Mouse (Mus musculus) megakaryocyte-erythroid progenitor cell, adult 5-6 weeks (primary cell): ENCODE data around the gene Atrnl1. TPM values are rescaled to one million over a fixed set of nuclear protein-coding genes. Genes with fewer than 3 reads are reported as not detected.

Experiments used
- ATAC-seq: replicated peaks from 2 replicates; pipeline ENCODE4 v1.8.0; 2016; ENCODE audit warnings: mild to moderate bottlenecking, inconsistent platforms; ENCODE audit not compliant: severe bottlenecking, poor library complexity, low FRiP score, low TSS enrichment
- total RNA-seq, 2 experiments: library from RNA; stranded (forward) in 1 of 2; stranded (reverse) in 1 of 2; fragments of 200-1000, 215-1000 nt in 1 of 2; fragments of >200 nt in 1 of 2; fragmentation: Nextera tagmentation in 1 of 2; gene quantifications; 2 replicates each; pipeline ENCODE4 v1.2.3; 2014 to 2017

The Atrnl1 gene
- total RNA-seq, 2 experiments from 2014 or later, result 1.4 to 1.7 TPM

DNA sequence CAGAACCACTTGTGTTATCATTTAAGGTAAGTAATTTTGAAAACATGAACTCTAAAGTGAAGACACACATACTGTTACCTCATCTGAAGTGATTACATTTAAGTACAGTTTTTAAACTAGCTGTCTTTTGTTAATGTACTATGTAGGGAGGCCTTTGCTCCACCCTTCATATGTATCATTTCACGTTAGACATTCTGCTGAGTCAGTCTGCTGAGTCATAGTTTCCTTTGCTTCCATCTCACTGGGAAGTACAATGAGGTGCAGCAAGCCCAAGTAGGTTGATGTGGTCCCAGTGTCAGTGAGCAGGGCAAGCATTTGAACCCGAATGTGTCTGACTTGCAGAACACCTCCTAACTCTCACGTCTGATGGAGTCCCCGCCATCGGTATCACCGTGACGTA lies 271.1 kb downstream of the Atrnl1 start:
- no peak for ATAC-seq

GRCm38 (mm10) chr19:57888871-57889270 lies 278.0 kb downstream of the Atrnl1 start:
- no peak for ATAC-seq

DNA sequence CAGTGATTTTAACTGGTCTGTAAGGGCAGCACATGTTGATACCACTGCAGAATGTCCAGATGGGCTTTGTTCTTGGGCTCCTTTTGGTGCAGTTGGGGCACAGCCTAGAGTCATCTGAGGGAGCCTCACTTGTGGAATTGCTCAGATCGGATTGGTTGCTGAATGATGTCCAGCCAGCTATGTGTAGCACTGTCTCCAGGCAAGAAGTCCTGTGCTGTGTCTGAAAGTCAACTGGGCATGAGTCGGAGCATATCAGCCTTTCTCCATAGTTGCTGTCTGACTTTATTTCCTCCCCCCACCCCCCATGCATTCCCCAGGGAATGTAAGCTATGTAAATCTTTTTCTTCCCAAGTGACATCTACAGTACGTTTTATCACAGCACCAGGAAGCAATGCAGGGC lies 278.9 kb downstream of the Atrnl1 start:
- no peak for ATAC-seq

DNA sequence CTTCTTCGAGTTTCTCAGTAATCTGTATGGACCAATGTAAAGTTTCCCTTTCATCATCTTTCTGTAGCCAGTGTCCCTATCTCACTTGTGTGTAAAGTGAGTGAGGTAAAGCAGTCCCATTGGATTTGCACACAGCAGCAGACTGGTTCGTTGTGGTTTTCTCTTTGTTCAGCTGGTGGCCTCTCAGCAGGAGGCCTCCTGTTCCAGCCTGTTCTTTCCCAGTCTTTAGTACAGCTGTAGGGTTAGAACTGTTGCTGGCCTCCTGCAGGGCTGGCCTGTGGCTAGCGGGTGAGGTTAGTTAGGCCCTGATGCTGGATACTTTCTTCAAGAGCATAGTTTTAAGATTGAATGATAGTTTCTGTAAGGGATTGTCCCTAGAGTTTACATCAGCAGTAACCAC lies 280.1 kb downstream of the Atrnl1 start:
- ATAC-seq, result no peak

GRCm38 (mm10) chr19:57894191-57894590 lies 283.4 kb downstream of the Atrnl1 start:
- peak; percentile 98 for ATAC-seq

DNA sequence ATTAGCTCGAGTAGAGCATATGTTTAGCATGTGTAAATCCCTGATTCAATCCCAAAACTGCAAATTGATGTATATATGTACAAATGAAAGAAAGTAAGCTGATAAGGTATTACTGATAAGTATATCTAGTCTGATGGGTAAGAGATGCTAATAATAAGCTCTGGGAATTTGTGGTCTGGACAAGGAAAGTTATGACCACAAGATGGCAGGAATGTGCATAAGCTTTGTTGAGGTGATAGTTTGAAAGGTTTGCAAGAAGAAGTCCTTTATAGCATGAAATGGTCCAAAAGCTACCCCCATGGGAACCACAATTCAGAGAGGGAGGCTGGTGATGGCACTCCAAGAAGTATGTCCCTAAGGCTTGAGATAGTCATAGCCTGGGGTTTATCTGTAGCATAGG lies 289.2 kb downstream of the Atrnl1 start:
- ATAC-seq, result 0 out of 2 replicates have a peak, but pooled peaks have one; percentile 18

GRCm38 (mm10) chr19:57909466-57909865 lies 298.6 kb downstream of the Atrnl1 start:
- ATAC-seq, result no peak

- ATAC-seq, result no peak
Measured at GRCm38 (mm10) chr19:57910650-57911049, 299.8 kb downstream of the Atrnl1 start.

- no peak for ATAC-seq
Measured at GRCm38 (mm10) chr19:57916325-57916724, 305.5 kb downstream of the Atrnl1 start.

DNA sequence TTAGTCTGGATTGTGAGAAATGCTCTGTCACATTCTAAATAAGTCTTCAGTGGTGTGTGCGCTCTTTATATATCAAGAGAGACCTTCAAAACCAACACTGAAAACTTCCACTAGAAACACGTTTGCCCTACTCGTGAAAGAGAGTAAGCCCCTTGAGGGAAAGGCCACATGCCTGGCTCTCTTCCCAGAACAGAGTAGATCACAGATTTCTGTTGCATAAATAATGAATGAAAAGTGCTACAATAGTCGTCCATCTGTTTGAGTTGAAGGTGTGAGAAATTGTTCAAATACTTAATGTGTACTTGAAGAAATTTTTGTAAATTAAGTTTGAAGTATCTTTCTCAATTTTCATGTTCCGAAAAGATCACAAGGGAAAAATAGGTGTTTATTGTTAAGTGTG lies 312.2 kb downstream of the Atrnl1 start:
- ATAC-seq, result no peak

- ATAC-seq, result no peak
Measured at GRCm38 (mm10) chr19:57924856-57925255, 314.0 kb downstream of the Atrnl1 start.

DNA sequence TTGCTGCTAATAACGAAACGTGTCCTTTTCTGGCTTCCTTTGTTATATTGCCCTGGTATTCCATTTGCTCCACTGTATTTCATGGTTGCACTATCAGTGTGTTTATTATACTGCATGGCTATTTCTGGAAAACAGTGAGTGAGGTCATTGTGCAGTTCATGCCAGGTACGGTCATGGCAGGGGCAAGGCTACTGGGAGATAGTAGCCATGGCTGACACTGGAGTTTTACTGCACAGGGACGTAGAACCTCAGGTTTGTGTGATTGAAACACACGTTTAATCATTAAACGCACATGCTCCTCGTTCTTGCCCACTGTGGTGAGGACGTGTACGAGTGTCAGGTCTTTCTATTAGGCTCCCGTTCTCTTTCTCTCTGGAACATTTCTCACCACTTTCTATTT lies 314.8 kb downstream of the Atrnl1 start:
- no peak for ATAC-seq

GRCm38 (mm10) chr19:57926164-57926860 lies 315.5 kb downstream of the Atrnl1 start:
- ATAC-seq, result peak; percentile 70

GRCm38 (mm10) chr19:57926941-57927471 lies 316.2 kb downstream of the Atrnl1 start:
- no peak for ATAC-seq

- peak; percentile 46 for ATAC-seq
Measured at GRCm38 (mm10) chr19:57927566-57928523, 317.0 kb downstream of the Atrnl1 start.

DNA sequence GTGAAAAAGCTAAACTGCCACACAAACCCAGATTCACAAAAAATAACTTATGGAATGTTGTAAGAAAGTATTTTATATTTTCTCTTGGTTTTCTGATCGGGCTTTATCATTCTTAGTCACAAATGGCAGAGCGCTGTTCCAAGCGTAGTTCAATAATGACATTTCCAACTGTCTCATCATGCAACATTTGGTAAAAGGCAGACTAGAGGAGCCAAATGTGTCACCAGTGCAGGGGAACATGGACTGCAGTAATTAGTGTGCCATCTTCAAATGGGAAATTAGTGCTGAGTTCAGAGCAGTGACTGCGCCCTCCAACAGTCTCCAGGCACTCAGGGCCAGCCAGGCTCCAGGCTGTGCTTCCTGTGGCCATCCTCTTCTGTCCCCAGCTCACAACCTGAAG lies 320.8 kb downstream of the Atrnl1 start:
- ATAC-seq, result no peak

DNA sequence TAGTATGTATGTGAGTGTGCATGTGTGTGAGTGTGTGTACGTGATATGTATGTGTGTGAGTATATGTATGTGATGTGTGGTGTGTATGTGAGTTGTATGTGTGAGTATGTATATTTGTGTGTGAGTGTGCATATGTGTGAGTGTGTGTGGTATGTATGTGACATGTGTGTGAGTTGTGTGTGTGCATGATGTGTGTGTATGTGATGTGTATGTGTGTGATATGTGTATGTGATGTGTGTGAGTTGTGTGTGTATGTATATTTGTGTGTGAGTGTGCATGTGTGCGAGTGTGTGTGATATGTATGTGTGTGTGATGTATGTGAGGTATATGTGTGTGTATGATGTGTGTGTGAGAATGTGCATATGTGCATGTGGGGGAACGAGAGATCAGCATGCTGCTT lies 326.0 kb downstream of the Atrnl1 start:
- ATAC-seq, result no peak

GRCm38 (mm10) chr19:57939166-57939565 lies 328.3 kb downstream of the Atrnl1 start:
- ATAC-seq, result no peak

- no peak for ATAC-seq
Measured at GRCm38 (mm10) chr19:57941529-57941928, 330.7 kb downstream of the Atrnl1 start.

DNA sequence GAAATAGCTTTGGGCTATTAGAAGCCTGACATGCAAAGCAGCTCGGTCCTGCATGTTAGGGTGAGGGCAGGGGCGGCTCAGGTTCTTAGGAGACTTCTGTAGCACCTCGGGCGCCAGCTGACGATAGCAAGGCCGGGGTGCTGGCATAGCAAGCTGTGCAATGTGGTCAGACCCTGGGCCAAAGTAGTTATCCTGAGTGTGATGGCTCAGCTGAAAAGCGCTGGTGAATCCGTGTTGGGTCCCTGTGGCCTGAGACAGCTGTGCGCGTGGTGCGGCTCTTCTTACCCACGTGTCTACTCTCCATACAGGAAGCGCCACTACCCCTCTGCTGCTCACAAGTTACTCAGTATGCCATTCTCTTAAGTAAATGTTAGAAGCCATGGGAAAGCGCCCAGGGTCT lies 331.4 kb downstream of the Atrnl1 start:
- no peak for ATAC-seq
